10 mouse cellular contexts compared by ENCODE assay signal in genomic region chr4:129540012-129540411, GRCm38 (mm10). TPM values are rescaled to one million over a fixed set of nuclear protein-coding genes. Genes with fewer than 3 reads are reported as not detected.
DNase-seq lines count a peak whose midpoint lies in the region; ATAC-seq and TF ChIP-seq lines count a peak whose summit lies in the region.
"Had no signal": no experiment of that assay in that cellular context is flagged by ENCODE, and none has a peak within 500 bp of the region (broad histone marks: within the 10 kb centered on the region; RNA-seq: fewer than 3 reads in every experiment).

No protein-coding gene starts in this region.

- no peak for ATAC-seq in liver, embryonic 12.5 days

- H3K27ac ChIP-seq in liver, adult 2 months (replicated peaks; ENCODE audit: insufficient read depth, low read depth, low read length): no peak overlapping the region
- H3K27ac ChIP-seq in liver, embryonic 12.5 days: no peak overlapping the region
- H3K27ac ChIP-seq in thymus, adult 2 months (ENCODE audit: control insufficient read depth, insufficient read depth, low read length): no peak overlapping the region

- H3K9me3 ChIP-seq in liver, embryonic 12.5 days (replicated peaks): no peaks in the 10 kb centered on the region

- H3K36me3 ChIP-seq in liver, adult 2 months (ENCODE audit: control insufficient read depth, insufficient read depth, low read length): peaks cover 5% of the 10 kb centered on the region; the same call in 1 of the 2 replicates
- H3K36me3 ChIP-seq in liver, embryonic 12.5 days: peaks cover 50% of the 10 kb centered on the region
- H3K36me3 ChIP-seq in thymus, adult 2 months (ENCODE audit: control insufficient read depth, insufficient read depth, low read length): peaks cover 9% of the 10 kb centered on the region; the same call in 1 of the 2 replicates

- TF ChIP-seq POLR2A in liver, adult 2 months (IDR thresholded peaks at IDR 0.05; ENCODE audit: extremely low read depth, insufficient read depth, low read length): no peak
- no peak for TF ChIP-seq POLR2A in thymus, adult 2 months (IDR thresholded peaks at IDR 0.05; ENCODE audit: control insufficient read depth, extremely low read depth, insufficient read depth, low read length, poor library complexity)

- WGBS in liver, adult 2 months: 88% methylated on average over 6 of the region's 6 CpGs
- whole genome bisulfite sequencing in liver, embryonic 12.5 days (ENCODE audit: insufficient replicate concordance): 87% methylated on average over 6 of the region's 6 CpGs
- WGBS in thymus, adult 2 months: 95% methylated on average over 6 of the region's 6 CpGs

- no peak overlapping the region for H3K9ac ChIP-seq in liver, adult 2 months (ENCODE audit: low read depth, low read length)
- H3K9ac ChIP-seq in liver, embryonic 12.5 days: no peak overlapping the region

- TF ChIP-seq CTCF in liver, adult 2 months (IDR thresholded peaks at IDR 0.05; ENCODE audit: low read depth, low read length): peak; percentile 79
- TF ChIP-seq CTCF in thymus, adult 2 months (IDR thresholded peaks at IDR 0.05; ENCODE audit: borderline replicate concordance, control insufficient read depth, extremely low read depth, insufficient read depth, low read length, poor library complexity): no peak

- H3K27me3 ChIP-seq in liver, adult 2 months (ENCODE audit: control insufficient read depth, insufficient read depth, low read length): no peaks in the 10 kb centered on the region
- no peaks in the 10 kb centered on the region for H3K27me3 ChIP-seq in liver, embryonic 12.5 days (replicated peaks)
- H3K27me3 ChIP-seq in thymus, adult 2 months (ENCODE audit: control insufficient read depth, insufficient read depth, low read length): no peaks in the 10 kb centered on the region

- H3K4me1 ChIP-seq in liver, adult 2 months (ENCODE audit: control insufficient read depth, insufficient read depth, low read length): peaks cover 7% of the 10 kb centered on the region
- H3K4me1 ChIP-seq in liver, embryonic 12.5 days: peaks cover 53% of the 10 kb centered on the region
- peaks cover 10% of the 10 kb centered on the region for H3K4me1 ChIP-seq in thymus, adult 2 months (replicated peaks; ENCODE audit: control insufficient read depth, insufficient read depth, low read length)

- no peak overlapping the region for H3K4me3 ChIP-seq in liver, adult 2 months (ENCODE audit: insufficient read depth, low read depth, low read length)
- no peak overlapping the region for H3K4me3 ChIP-seq in liver, embryonic 12.5 days
- no peak overlapping the region for H3K4me3 ChIP-seq in thymus, adult 2 months (ENCODE audit: control insufficient read depth, insufficient read depth, low read length)

- H3K79me2 ChIP-seq in liver, adult 2 months (ENCODE audit: control insufficient read depth, insufficient read depth, low read length): peaks cover 20% of the 10 kb centered on the region

- H3K4me2 ChIP-seq in liver, embryonic 12.5 days: no peak overlapping the region

- DNase-seq in cerebellum, adult 18-20 months: peak; percentile 12 to 21
- DNase-seq in cerebellum, adult 9-10 months: no peak
- DNase-seq in liver, adult 2 months (ENCODE audit: extremely low read depth, low read depth, low spot score): peak; percentile 9
- peak; percentile 41 to 55 for DNase-seq in kidney, postnatal 25 days
- DNase-seq in thymus, adult 2 months: peak; percentile 68
- DNase-seq in embryo, embryonic 9.5 days (ENCODE audit: extremely low spot score): no peak
- no peak for DNase-seq in Muller cell, postnatal 12 days (ENCODE audit: inconsistent ontology term)

RNA-seq across cellular contexts. Expression of gene Hdac1, which starts 2.5 kb away (rescaled TPM):
- 16.8 and 20.5 TPM in 2 replicates for total RNA-seq in liver, adult 2 months (2014; rRNA removed)
- 15.8 and 18.1 TPM in 2 replicates for polyA plus RNA-seq in liver, adult 2 months (2012; rRNA removed)
- polyA plus RNA-seq in liver, embryonic 12.5 days (2016; fragmentation: Nextera tagmentation; extraction: Ambion mirVana): 140 and 145 TPM in 2 replicates
- polyA plus RNA-seq in thymus, adult 2 months (2012; rRNA removed): 198 and 201 TPM in 2 replicates

RNA-seq across cellular contexts. Expression of gene Marcksl1, which starts 26.6 kb away (rescaled TPM):
- 5.3 and 9.9 TPM in 2 replicates for total RNA-seq in liver, adult 2 months (2014; rRNA removed)
- polyA plus RNA-seq in liver, adult 2 months (2012; rRNA removed): 7.7 and 11.1 TPM in 2 replicates
- polyA plus RNA-seq in liver, embryonic 12.5 days (2016; fragmentation: Nextera tagmentation; extraction: Ambion mirVana): 192 and 195 TPM in 2 replicates
- 152 and 190 TPM in 2 replicates for polyA plus RNA-seq in thymus, adult 2 months (2012; rRNA removed)

RNA-seq across cellular contexts. Expression of gene Lck, which starts 33.4 kb away (rescaled TPM):
- total RNA-seq in liver, adult 2 months (2014; rRNA removed): 0.92 and 1.1 TPM in 2 replicates
- 1.7 and 1.9 TPM in 2 replicates for polyA plus RNA-seq in liver, adult 2 months (2012; rRNA removed)
- 4.1 and 5.1 TPM in 2 replicates for polyA plus RNA-seq in liver, embryonic 12.5 days (2016; fragmentation: Nextera tagmentation; extraction: Ambion mirVana)
- 1,584 and 1,845 TPM in 2 replicates for polyA plus RNA-seq in thymus, adult 2 months (2012; rRNA removed)

RNA-seq across cellular contexts. Expression of gene Fam167b, which starts 38.3 kb away (rescaled TPM):
- 11.8 and 14.4 TPM in 2 replicates for total RNA-seq in liver, adult 2 months (2014; rRNA removed)
- 17.5 and 20.3 TPM in 2 replicates for polyA plus RNA-seq in liver, adult 2 months (2012; rRNA removed)
- polyA plus RNA-seq in liver, embryonic 12.5 days (2016; fragmentation: Nextera tagmentation; extraction: Ambion mirVana): 6.3 and 7.9 TPM in 2 replicates
- polyA plus RNA-seq in thymus, adult 2 months (2012; rRNA removed): 2.6 and 3.0 TPM in 2 replicates
- total RNA-seq: hematopoietic stem cell, adult 5-6 weeks had no signal

RNA-seq across cellular contexts. Expression of gene Fam229a, which starts 49.0 kb away (rescaled TPM):
- not detected in 2 replicates for total RNA-seq in liver, adult 2 months (2014; rRNA removed)
- 0.38 TPM in 1 of 2 replicates, not detected in the other for polyA plus RNA-seq in liver, adult 2 months (2012; rRNA removed)
- not detected in 2 replicates for polyA plus RNA-seq in liver, embryonic 12.5 days (2016; fragmentation: Nextera tagmentation; extraction: Ambion mirVana)
- 0.92 and 1.1 TPM in 2 replicates for polyA plus RNA-seq in thymus, adult 2 months (2012; rRNA removed)
- total RNA-seq: hematopoietic stem cell, adult 5-6 weeks had no signal
- polyA plus RNA-seq: neural tube, embryonic 11.5 days had no signal

Comparison
In these comparisons a context has a peak if more than half of its experiments do, and no peak if none do; other contexts are left out.
1. DNase-seq: peak in cerebellum, adult 18-20 months (2 of 2), liver, adult 2 months (single experiment), kidney, postnatal 25 days (2 of 2) and thymus, adult 2 months (single experiment); none in cerebellum, adult 9-10 months (single experiment), embryo, embryonic 9.5 days (single experiment) and Muller cell, postnatal 12 days (single experiment).
2. RNA of gene Marcksl1, which starts 26.6 kb away (polyA plus RNA-seq): 192 to 195 TPM in liver, embryonic 12.5 days and 152 to 190 TPM in thymus, adult 2 months; 7.7 to 11.1 TPM in liver, adult 2 months; every median in the first group is over 10 times any median in the second.
3. RNA of gene Lck, which starts 33.4 kb away (polyA plus RNA-seq): 1,584 to 1,845 TPM in thymus, adult 2 months; 4.1 to 5.1 TPM in liver, embryonic 12.5 days and 1.7 to 1.9 TPM in liver, adult 2 months; every median in the first group is over 100 times any median in the second.